Mouse (Mus musculus) myocyte (in vitro differentiated cells): ENCODE results near the gene Slc19a3.

Experiments
- MAX ChIP-seq: IDR thresholded peaks from one replicate; pipeline ENCODE4 v1.6.1; 2011; ENCODE audit warnings: low read depth, mild to moderate bottlenecking, control low read depth
- POLR2A ChIP-seq: IDR thresholded peaks from one replicate; pipeline ENCODE4 v1.6.1; 2011; ENCODE audit warnings: low read depth, mild to moderate bottlenecking, control low read depth, moderate library complexity; ENCODE audit not compliant: insufficient read length
- POLR2AphosphoS2 ChIP-seq: IDR thresholded peaks from one replicate; pipeline ENCODE4 v1.6.1; 2011; ENCODE audit warnings: low read depth, control low read depth; ENCODE audit not compliant: insufficient read length
- TCF12 ChIP-seq: IDR thresholded peaks from one replicate; pipeline ENCODE4 v1.6.1; 2011; ENCODE audit warnings: mild to moderate bottlenecking, control low read depth; ENCODE audit not compliant: poor library complexity, insufficient read depth, severe bottlenecking
- USF1 ChIP-seq: IDR thresholded peaks from one replicate; pipeline ENCODE4 v1.6.1; 2011; ENCODE audit warnings: low read depth, mild to moderate bottlenecking, control low read depth, moderate library complexity

- TF ChIP-seq POLR2AphosphoS2 (no peak), POLR2A (no peak), USF1 (no peak), TCF12 (no peak), MAX (no peak)
These were observed 46.7 kb downstream of the Slc19a3 start for GRCm38 (mm10) chr1:82991596-82991995.
